Mouse (Mus musculus) CH12F3 (cell line): ENCODE measurements at regions not wholly inside any gene's neighbourhood (a gene's known extent, or its start where the extent isn't known, plus 50 kb on each side); places are given as distances from the start of the nearest gene placed in this dataset.

Experiments used
- in situ Hi-C: fragments of 300-500 bp; cut with MboI; formaldehyde crosslinking; loops from 2 replicates; pipeline ENCODE4 v1.14.3; 2020; ENCODE audit warnings: low sequenced_read_pairs

DNA sequence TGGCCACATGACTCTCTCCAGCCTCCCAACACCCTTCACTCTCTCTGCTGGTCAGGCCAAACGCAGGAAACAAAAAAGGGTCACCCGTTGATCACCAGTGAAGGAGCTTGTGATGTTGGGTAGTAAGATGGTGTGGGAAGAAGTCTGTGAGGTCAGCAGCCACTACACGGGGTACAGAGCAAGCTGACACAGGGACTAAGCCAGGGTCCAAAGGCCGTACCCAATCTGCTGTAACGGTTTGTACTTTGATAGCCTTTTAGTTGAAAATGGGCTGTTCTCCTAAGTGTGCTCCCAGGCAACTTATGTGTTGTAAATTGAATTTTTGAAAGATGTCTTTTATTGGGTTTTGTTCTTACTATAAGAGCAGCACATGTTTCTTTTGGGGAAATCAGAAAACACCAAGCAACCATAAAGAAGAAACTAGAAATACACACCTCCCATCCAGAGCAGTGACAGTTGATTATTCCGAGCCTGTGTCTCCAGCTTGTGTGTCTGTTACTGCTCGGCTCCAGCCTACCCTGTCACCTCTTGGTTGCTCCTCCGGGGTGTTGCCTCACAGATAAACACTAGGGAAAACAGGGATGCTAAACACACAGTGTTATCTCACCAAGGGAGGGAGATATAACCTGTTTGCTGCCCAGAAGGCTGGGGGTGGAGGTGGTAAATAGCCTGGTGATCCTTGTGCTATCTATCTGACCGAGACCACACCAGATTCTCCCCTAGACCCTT lies 158.4 kb upstream of the Usp24 start:
- in situ Hi-C loops = no loop called here

DNA sequence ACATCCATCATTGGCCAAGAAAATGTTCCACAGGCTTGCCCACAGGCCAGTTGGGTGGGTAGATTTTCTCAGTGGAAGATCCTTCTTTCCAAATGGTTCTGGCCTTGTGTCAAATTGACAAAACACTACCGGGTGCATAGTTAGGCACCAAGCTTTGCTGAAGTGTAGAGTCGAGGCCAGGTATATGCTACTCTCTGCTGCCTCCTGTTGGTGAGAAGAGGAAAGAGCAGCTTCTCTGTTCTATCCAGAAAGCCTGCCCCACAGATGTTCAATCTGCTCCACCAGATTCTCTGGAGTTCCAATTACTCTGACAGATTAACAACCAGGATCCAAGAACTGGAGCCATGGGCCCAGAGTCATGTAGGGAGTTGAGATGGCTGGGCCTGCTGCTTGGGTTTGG lies 154.4 kb upstream of the Usp24 start:
- in situ Hi-C loops = no loop called here

GRCm38 (mm10) chr4:106162551-106162950 lies 153.5 kb upstream of the Usp24 start:
- in situ Hi-C loops = no loop called here

DNA sequence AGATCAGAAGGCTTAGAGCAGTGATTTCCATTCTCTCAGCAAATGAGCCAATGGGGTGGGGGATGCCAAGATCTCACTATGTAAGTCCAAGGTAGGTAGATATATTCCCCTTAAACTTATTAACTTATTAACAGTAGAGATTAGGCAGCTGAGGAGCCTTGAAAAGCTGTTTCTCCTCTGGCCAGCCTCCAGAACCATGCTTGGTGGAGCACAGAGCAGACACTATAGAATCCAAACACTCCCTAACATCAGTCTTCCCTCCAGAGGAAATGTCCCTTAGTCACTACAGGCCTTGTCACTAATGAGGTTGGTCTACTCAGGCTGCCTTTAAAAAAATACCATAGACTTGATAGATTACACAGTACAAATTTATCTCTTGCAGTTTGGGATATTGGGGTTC lies 152.8 kb upstream of the Usp24 start:
- in situ Hi-C loops = no loop called here

- in situ Hi-C loops = no loop called here
Observed at GRCm38 (mm10) chr4:106167716-106168115, 148.3 kb upstream of the Usp24 start.

GRCm38 (mm10) chr4:106168741-106169140 lies 147.3 kb upstream of the Usp24 start:
- in situ Hi-C loops = no loop called here

GRCm38 (mm10) chr4:106169466-106169865 lies 146.5 kb upstream of the Usp24 start:
- in situ Hi-C loops = no loop called here

DNA sequence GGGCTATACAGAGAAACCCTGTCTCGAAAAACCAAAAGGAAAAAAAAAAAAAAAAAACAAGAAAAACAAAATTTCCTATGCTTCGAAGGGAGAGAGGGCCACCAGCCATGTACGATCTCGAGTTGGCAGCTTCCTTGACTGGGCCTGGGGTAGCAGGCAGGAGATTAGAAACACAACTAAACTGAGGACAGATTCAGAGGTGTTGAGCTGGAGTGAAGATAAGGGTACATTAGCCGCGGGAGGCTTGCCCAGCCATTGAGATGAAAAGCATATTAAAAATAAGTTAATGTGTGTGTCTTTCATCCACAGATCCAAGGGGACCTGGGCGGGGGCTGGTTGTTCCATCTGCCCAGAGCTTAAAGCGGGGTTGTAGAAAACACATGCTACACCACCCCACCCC lies 145.3 kb upstream of the Usp24 start:
- in situ Hi-C loops = no loop called here

DNA sequence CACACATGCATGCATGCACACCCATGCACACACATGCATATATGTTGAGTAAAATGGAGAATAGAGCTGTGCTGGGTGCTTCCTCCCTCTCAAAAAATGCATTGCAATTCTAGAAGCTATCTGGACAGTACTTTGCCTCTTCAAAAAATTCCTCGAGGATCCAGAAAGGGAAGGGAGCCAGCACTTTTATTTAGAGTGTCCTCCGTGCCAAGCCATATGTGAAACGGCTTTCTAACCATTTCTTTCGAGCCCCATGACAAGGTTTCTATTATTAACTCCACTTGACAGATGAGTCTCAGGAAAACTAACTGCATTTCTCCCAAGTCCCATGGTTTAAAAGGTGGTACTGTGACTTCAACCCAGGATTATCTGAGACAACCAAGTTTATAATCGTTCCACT lies 140.7 kb upstream of the Usp24 start:
- in situ Hi-C loops = no loop called here

GRCm38 (mm10) chr4:106185745-106186501 lies 130.1 kb upstream of the Usp24 start:
- in situ Hi-C loops = no loop called here

DNA sequence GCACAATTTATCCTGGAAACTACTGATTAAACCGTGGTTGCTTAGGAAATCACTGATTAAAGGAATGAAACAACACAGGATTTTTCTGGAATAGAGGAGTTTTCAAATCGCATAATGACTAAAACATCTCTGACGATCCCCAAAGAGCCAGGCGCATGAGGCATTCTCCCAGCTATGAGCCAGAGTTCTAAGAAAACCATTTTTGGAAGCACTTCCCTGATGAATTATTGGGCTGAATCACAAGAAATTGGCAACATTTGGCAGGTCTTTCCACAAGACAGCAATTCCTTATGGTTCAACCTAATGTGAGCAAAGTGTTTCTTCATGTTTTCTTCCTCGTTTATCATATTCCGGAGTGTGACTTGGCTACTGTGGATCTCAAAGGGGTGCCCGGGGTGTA lies 129.3 kb upstream of the Usp24 start:
- in situ Hi-C loops = no loop called here

DNA sequence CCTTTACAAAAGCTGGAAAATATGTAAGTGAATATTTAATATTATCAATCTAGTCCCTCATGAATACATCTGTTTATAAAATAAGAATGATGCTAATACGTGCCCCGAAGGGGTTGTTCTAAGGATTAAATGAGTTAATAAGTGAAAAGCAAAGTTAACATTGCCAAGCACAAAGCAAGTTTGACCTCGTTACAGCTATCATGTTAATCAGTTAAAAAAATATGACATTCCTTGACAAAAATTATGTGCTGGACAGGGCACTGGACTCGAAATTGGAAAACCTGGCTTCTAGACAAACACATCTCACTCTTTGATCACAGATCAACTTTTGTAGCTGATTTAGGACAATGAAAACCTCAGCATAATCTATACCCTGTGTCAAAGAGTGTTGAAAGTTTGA lies 125.8 kb upstream of the Usp24 start:
- in situ Hi-C loops = no loop called here

DNA sequence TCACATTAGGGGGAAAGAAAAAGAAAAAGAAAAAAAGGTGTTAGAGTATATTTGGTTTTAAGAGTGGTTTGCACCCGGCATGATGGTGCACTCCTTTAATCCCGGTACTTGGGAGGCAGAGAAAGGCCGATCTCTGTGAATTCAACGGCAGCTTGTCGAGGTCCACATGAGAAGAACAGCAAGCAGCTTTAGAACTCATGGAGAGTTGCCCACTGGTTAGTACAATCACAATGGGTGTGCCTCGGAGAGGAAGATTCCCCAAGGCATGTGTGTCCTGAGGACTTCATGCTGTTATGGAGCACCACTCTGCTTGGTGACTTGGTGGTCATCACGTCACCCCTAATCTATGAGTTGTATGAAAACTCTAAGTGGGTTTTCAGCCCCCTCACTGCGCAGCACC lies 124.7 kb upstream of the Usp24 start:
- in situ Hi-C loops = no loop called here

DNA sequence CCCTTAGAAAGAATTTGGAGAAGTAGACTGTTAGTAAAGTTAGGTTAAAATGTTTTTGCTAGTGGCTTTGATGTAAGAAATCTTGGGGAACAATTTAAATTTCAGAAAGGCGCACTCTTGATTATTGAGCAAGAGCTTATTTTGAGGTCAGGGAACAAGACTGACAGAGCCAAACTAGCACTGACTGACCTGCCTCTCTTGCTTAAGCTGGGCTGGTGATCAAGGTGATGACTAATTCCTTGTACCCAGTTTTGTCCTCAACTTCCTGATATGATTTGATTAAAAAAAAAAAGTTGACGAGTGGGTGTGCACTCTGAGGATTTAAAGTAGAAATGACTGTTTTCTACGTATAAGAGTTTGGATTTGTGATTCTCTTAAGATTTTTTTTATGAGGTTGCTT lies 124.2 kb upstream of the Usp24 start:
- in situ Hi-C loops = no loop called here

DNA sequence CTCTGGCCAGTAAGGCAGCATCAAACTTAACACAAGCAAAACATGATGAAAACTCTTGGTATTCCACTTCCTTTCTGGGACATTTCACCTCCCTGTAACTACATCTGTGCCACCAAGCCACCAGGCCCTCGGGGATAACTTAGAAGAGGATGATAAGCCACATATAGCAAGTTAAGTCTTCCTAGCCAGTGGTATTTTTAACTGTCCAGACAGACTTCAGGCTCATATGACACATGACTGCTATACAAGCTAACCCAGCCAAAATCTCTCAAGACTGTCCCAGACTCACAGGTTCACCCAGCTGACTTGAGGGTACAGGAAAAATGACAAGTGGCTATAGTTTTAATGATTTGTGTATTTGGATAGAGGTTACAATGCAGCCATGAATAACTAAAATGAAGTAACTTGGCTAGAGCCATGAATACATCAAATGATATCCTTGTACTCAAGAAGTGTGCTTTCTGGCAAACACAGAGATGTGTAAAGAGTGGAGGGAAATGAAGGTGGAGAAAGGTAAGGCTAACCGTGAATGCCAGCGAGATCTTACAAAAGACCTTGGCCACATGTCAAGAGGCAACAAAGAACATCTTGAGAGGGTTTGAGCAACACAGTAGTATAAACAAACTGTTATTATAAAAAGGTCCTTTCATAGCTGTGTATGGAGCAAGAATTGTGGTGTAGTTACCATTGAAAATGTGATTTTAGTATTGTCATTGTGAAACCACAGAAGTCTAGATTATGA lies 122.6 kb upstream of the Usp24 start:
- in situ Hi-C loops = no loop called here

DNA sequence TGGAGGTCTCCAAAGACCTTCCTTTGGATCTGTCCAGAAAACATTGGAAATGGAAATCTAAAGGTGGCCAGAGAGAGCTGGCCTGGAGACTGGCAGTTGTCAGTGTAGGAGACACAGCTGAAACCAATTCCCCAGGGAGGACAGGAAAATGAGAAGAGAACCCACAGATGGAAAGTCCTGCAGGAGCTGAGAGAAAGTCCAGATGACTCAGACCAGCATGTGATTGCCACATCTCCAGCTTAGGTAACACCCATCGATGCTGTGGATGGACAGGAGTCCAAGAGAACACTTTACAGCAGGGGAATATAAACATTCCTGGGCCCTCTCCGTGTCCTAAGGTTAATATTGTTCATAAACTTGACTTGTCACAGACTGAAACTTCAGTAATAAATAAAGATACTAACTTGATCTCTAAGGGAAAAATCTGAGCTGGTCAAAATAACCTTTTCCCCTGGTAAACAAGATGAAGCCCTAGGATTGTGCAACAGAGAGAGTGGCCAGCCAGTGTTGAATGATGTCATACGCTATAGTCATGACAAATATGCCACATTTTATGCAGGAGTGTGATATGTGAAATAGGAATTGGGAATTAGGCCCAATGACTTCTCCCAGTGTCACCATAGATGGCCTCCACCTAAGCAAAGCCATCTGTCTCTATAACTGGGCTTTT lies 120.4 kb upstream of the Usp24 start:
- in situ Hi-C loops = no loop called here

DNA sequence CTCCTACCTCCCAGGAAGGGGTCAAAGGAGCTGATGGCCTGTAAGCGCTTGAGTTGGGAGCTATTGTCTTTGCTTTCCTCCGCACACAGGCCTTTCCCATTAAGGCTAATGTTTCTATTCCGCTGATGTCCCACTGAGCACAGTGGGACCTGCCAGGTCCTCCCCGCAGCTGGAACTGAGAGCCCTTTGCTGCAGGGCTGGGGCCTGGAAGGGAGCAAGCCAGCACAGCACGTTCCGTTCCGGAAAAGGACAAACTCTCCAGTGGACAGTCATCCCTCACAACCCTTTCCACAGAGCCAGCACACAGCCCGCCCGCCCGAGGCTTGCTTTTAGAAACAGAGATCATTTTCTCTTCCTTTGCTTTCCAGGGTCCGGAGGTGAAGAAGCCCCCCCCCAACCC lies 116.2 kb upstream of the Usp24 start:
- in situ Hi-C loops = no loop called here

- in situ Hi-C loops = no loop called here
Observed at GRCm38 (mm10) chr4:106200241-106200640, 115.8 kb upstream of the Usp24 start.

GRCm38 (mm10) chr4:106202554-106202953 lies 113.5 kb upstream of the Usp24 start:
- in situ Hi-C loops = no loop called here

- in situ Hi-C loops = no loop called here
Observed at GRCm38 (mm10) chr4:106205200-106205599, 110.8 kb upstream of the Usp24 start.

DNA sequence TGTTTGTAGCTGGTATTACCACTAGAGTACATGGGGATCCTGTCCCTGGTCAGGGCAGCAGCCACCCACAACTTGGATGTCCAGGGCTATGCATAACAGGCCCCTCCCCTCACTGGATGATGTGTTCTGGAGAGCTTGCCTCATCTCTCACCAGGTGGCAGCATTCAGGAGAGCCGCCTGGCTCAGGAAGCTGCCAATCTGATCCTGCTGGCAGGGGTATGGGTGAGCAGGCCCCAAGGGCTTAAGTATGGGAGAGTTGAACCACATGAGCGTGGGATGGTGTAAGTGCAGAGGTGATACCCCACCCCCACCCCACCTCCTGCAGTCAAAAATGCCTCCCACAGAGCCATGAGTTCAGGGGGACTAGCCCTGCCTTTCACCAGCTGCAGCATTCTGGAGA lies 110.0 kb upstream of the Usp24 start:
- in situ Hi-C loops = no loop called here
